Mouse (Mus musculus) large intestine, adult 2 months (tissue): ENCODE data around the gene Nxf2. TPM values are rescaled to one million over a fixed set of nuclear protein-coding genes. Genes with fewer than 3 reads are reported as not detected.
"Not testable (repeated sequence)": the region's sequence is repeated elsewhere in the genome, so short reads cannot be mapped to it uniquely, and the experiment has no call there.

ENCODE experiments used
- DNase-seq: peaks from one replicate; pipeline ENCODE4 v3.0.0-alpha.2; 2012; ENCODE audit warnings: low read depth, low spot score
- WGBS: fragments of 180-500 bp; shearing (Covaris S2); methylation state at CpG from one replicate; pipeline ENCODE4 v1.1.7; 2018; 5-methylcytosine and 5-hydroxymethylcytosine counted together
- polyA plus RNA-seq: library from polyadenylated mRNA; depleted of rRNA; stranded (reverse); fragments of >200 nt; gene quantifications from 2 replicates; pipeline ENCODE4 v1.2.3, GENCODE M21; 2012; rRNA removed

Nxf2 gene
- polyA plus RNA-seq = not detected in 2 replicates

DNA sequence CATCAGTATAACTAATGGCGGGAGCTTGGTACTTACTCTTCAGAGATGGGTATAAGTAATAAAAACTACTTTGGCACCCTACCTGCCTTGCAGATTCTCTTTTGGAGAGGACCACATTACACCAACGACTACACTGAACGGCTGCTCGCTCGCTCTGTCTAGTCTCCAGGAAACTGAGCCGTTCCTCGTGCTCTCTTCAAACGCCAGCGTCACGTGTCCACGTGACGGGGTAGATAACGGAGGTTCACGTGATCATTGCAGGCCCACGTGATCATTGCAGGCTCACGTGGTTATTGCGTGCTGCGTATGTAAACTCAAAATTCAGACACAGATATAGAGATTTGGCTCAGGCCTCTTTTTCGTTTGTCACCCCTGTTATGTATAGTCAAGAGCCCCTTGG, at the start of gene Nxf2:
TSS of gene Nxf2 (minus strand) at position 209 of the 400 bp plus-strand sequence.
- 93% methylated on average over 19 of the region's 19 CpGs for WGBS
- no peak for DNase-seq

DNA sequence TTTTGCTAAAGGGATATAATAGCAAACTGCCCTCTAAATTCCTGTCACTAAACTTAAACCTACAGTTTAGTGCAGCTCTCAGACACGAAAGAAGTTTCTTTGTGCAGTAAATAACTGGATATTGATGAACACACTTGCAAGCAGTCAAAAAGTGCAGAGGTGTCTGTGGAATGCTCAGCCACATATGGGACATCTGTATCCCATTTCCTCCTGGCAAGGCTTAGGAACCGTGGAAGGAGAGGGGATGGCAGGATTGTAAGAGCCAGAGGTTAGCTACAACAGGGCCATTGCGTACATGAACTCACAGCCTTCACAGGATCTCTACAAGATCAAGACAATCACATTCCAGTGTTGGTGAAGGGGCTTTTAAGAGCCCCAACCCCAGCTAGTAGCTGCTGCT, 46.8 kb upstream of the Nxf2 start:
- 67% methylated on average over 3 of the region's 3 CpGs for WGBS
- no peak for DNase-seq

DNA sequence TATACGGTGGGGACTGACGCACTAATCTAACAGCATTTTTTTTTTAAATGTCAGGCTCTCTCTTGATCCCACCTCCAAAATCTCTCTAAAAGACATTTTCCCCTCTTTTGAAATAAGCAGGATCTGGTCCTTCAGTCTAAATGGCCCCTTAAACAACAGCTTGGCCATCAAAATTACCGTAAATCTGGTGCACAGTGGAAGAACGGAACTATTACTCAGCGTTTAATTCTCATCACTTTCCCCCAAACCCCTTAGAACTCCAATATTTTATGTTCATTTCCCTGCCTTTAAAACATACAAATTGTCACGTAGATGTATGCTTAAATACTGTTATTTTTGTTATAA, 44.9 kb upstream of the Nxf2 start:
- WGBS = 27% methylated on average over 6 of the region's 6 CpGs
- no peak for DNase-seq

DNA sequence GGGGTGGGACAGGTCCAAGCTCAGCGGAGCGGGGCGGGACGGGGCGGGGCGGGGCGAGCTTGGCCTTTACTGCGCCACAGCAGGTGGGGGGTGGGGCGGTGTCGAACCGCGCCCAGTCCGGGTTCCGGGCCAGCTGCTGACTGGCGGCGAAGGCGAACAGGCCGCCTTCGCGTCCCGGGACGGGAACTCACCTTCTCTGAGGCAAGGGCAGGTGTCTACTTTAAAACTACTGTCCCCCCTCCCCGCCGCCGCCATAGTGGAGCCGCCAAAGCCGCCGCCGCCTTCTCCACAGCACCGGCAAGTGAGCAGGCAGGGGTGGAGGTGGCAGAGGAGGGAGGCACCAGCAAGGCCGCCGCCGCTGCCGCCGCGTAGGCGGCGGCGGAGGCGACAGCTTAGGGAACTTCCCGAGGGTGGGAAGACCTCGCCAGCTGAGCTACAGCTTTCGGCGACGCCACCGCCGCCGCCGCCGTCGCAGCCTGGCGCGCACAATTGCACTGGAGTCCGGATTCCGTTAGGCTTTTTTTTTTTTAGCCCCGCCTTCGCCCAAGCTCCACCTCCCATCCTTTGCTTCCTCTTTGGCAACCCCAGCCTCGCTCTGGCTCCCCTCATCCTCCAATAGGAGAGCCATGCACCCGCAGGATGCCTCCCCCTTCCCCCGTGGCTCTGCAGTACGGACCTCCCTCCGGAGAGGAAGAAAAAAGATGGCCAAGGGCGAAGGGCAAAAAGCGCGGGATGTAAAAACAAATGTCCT, 44.3 kb upstream of the Nxf2 start, which contains the start of gene Zmat1:
TSS of gene Zmat1 (minus strand) at position 490 of the 751 bp plus-strand sequence.
- 22% methylated on average over 65 of the region's 65 CpGs for WGBS
- DNase-seq = peak; percentile 62

DNA sequence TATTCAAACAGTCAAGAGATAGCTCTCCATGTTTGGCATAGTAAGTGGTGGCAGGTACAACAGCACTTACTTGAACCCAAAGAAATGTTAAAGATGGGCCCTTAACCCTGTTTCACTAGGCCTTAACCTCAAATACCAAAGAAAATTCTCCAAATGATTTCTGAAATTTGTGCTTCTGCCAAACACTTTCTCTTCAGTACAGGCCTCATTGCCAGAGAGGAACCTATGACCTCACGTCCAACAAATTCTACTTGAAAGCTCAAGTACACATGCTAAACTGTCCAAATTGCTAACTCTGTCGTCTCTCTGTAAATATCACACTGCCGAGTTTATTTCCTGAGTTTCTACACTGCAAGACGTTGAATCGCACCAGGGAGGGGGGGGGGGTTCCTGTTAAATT, 43.5 kb upstream of the Nxf2 start:
- no peak for DNase-seq
- 27% methylated on average over 5 of the region's 5 CpGs for WGBS

DNA sequence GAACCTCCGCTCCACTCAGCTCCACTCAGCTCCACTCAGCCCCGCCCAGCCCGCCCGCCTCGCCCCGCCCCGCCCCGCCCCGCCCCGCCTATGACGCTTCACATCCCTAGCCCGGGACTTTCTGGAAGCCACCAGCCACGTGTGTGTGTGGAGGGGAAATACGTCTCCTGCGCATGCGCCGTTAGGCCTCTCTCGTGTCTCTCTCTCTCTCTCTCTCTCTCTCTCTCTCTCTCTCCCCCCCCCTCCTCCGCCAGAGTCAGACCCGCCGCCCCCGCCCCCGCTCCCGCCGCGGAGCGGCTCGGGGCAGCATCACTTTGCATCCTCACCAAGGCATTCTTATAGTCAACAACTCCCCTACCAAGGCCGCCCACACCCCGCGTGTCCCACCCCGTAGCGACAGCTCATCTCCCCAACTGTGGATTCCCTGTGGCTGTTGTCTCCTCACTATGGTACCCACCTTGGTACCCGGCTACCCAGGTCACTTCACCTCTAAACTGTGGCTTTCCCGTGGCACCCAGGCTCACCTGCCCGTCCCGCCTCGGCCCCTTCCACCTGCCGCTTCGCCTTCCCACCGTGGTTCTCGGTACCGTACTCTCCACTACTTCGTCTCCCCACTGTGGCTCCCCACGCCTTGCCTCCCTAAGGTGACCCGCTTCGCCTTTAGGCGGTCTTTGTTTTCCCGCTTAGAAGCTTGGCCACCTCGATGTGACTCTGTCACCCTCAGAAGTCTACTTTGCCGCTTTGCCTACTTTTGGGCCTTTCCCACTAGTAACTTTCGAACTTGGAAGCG, 1.1 kb downstream of the Nxf2 start:
- 50% methylated on average over 48 of the region's 53 CpGs for WGBS
- DNase-seq = peak; percentile 1

DNA sequence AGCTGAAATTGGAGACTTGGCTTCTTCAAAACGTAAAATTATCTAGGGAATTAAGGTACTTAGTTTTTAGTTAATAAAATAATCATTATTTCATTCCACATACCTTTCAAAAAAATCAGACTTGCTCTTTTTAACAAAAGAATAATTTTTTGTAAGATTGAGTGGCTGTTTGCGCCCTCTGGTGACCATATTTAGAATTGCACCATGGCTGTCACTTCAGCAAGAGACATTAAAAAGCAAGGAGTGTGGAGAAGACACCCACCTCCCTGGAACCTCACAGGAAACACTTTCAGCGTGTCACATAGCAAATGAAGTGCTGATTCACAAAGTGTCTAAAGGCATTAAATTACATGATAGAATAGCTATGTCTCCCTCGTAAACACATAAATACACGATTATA, 34.2 kb downstream of the Nxf2 start:
- DNase-seq = no peak

DNA sequence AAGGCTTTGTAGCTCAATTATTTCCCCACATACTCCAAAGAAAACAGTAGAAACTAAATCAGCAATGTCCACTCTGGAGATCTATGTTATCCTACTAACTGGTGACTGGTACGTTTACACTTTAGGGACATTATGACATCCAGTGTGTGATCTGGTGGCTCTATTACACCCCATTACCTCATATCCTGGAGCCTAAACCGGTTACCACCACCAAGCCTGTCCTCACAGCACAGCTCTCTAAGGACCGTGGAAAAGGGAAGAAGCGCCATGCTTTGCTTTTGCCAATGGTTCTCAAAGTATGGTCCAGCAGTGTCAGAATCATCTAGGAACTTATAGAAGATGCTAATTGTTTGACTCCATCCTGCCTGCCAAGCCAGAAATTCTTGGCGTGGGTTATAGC, 34.6 kb downstream of the Nxf2 start:
- WGBS = 70% methylated on average over 5 of the region's 5 CpGs

More for the DNA sequence above, 34.2 kb downstream of the Nxf2 start:
- WGBS = 22% methylated on average over 5 of the region's 5 CpGs

DNA sequence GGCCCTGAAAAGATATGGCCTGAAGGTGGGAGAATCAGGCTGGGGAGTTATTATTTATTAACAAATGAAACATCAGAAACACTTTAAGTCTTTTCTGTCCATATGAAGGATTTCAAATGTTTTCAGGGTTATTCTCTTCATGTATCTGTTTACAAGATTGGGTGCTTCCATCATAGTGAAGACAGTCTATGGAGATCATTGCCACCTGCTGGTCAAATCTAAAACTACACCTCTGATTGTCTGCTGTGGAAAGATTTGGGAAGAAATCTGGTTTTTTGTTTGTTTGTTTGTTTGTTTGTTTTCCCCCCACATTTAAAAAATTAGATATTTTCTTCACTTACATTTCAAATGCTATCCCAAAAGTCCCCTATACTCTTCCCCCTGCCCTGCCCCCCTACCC, 39.5 kb downstream of the Nxf2 start:
- peak; percentile 18 for DNase-seq

More for the DNA sequence above, 34.6 kb downstream of the Nxf2 start:
- DNase-seq = no peak

DNA sequence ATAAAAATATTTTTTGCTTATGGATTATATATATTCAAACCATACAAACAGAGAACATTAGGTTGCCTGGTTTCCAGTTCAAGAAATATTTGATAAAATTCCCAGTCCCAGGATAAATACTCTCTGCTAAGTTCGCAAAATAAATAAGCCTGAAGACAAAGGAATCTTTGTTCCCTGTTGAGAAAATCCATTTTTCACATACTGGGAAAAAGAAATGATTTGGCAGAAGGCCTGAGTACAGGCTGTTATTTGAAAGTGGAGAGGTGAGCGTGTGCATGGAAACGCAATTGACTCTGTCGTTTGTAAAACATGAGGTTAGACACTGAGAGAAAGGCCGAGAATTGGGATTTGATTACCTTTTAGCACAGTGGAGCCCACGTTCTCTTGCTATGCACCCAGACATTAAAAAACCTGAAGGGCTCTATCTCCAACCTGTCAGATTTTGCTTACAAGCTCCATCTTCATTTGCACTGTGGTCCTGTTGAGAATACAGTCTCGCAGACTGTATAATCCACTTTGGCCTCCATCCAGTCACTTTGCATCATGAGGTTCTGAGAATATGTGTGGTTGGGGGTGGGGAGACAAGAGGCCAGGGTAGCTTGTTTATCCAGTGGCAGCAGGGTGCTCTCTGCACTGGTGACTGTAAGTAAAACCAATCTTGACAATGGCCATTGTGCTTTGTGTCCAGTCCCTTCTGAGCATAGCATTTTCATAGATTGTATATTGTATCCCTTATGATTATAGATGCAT, 40.7 kb downstream of the Nxf2 start:
- DNase-seq = no peak
- WGBS = 44% methylated on average over 7 of the region's 7 CpGs

DNA sequence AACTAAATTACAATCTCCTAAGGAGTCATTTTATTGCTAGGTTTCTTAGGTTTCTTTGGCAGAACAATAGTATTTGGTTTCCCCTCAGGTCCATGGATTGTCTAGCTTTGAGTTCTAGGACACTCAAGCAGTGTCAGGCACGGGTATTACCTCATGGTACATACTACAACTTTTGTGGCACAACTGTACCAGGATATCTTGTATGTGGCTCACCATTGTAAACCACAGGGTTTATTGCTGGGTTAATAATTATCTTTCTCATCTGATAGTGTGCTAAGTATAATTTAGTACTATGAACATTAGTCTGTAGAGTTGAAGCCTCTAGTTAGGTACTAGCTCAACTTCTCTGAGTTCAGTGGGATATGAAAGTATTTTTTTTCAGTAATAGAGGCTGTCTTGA, 45.3 kb downstream of the Nxf2 start:
- no peak for DNase-seq
- WGBS = 19% methylated on average over 1 of the region's 1 CpGs

DNA sequence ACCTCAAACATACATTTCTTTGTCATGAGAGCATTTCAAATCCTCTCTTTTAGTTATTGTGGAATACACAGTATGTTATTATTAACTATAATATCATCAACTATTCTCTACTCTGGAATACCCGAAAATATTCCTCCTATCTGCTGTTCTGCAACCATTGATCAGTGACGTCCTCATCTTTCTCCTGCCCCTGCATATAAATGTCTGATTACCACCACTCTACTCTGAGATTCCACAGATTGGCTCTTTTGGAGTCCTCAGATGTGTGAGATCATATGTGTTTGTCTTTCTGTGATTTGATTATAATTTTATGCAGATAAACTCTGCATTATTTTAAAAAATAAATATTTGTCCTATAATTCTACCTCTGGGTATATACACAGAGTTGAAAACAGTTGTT, 48.8 kb downstream of the Nxf2 start:
- no peak for DNase-seq
- WGBS = 72% methylated on average over 2 of the region's 2 CpGs

DNA sequence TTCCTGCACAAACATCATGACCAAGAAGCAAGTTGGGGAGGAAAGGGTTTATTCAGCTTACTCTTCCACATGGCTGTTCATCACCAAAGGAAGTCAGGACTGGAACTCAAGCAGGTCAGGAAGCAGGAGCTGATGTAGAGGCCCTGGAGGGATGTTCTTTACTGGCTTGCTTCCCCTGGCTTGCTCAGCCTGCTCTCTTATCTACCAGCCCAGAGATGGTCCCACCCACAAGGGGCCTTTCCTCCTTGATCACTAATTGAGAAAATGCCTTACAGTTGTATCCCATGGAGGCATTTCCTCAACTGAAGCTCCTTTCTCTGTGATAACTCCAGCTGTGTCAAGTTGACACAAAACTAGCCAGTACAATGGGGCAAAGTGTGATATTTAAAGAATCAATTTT, 49.2 kb downstream of the Nxf2 start:
- DNase-seq = not testable (repeated sequence)

DNA sequence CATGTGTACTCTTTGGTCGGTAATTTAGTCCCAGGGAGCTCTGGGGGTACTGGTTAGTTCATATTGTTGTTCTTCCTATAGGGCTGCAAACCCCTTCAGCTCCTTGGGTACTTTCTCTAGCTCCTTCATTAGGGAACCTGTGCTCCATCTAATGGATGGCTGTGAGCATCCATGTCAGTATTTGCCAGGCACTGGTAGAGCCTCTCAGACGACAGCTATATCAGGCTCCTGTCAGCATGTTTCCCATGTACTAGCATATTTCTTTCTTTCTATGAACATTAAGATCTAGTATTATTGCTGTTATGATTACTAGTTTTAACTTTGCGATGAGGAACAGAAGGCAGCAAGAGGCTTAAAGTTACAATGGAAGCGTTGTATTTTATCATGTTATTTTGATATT, 49.7 kb downstream of the Nxf2 start:
- WGBS = 73% methylated on average over 4 of the region's 4 CpGs
- DNase-seq = no peak

DNA sequence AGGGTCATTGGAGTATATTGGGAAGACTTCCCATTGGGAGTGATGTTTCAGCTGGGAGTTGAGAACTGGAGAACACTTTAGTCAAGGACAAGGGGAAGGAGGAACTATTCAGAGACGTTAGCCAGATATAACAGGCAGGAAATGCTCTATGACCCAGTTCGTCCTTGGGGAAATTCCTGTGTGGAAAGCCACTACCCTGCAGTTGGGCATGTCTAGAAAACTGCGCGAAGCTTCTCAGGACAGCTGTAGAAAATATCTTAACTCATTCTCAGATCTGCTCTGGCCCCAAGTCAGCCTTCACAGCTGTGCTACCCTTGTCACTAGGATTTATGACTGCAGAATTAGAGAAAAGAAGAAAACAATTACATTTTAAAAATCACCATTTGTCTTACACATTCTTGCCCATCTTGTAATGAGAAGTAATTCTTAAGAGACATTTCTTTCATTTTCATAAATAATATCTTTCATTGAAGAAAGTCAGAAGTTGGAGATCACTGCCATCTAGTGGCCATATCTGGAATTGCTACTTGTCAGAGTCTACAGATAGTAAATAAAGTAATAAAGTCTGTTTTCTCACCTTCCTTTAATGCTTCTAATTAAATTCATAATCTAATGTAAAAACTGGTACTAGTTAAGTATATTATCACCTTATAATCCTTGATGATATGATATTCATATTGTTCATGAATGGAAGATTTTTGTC, 51.2 kb downstream of the Nxf2 start:
- 22% methylated on average over 4 of the region's 4 CpGs for WGBS
- DNase-seq = no peak

DNA sequence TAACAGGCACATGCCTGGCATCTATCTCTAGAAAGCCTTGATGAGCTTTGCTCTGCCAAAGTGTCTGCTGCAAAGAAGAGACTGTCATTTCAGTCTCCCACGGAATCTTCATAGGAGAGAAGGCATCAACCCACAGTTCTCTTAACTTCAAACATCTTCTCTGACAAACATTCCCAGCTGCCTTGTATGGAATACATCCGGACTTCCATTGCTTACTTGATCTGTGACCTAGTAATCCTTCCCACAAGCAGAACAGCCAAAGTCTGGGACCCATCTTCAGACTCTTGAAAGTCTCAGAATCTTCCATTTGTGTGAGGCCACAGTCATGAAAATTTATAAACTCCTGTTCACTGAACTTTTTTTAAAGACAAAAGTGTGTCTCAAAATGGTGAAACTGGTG, 51.7 kb downstream of the Nxf2 start:
- 47% methylated on average over 2 of the region's 2 CpGs for WGBS

DNA sequence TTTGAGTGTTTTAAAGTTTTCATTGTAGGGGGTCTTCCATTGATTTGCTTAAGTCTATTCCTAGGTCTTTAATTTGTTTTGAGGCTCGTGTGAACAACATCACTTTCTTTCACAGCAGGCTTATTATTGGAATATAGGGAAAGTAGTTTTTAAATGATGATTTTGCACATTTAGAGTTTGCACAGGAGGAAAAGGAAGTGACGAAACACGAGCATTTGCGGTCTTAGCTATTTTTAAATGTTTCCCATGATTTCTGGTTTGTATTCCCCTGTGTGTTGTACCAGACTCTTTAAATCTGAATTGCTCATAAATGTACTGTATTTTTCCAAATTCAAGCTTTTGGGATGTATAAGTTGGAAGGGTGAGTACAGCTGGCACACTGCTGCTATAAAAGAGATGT, 54.2 kb downstream of the Nxf2 start:
- DNase-seq = no peak
- 72% methylated on average over 4 of the region's 4 CpGs for WGBS

More for the DNA sequence above, 51.7 kb downstream of the Nxf2 start:
- DNase-seq = no peak
